Mouse (Mus musculus) kidney, embryonic 16.5 days (tissue): ENCODE measurements around the gene Slc25a41. TPM values are rescaled to one million over a fixed set of nuclear protein-coding genes. Genes with fewer than 3 reads are reported as not detected.
A peak's percentile ranks its signal among the peaks of the same experiment; 100 is the strongest.

Experiments
- ATAC-seq: fragments of 200-750 bp; cut with Nextera tagmentation; 2 replicates; pipeline ENCODE4 v1.8.0; 2017; ENCODE audit warnings: moderate TSS enrichment; ENCODE audit not compliant: low FRiP score, low TSS enrichment
- H3K27ac ChIP-seq: fragments of 300-500 bp; sonication (generic); 2 replicates; pipeline ENCODE4 v1.5.1; 2014; ENCODE audit warnings: low read length
- H3K27me3 ChIP-seq: fragments of 300-500 bp; sonication (generic); 2 replicates; pipeline ENCODE4 v1.6.1; 2014; ENCODE audit warnings: low read length, control low read depth, mixed read lengths; ENCODE audit not compliant: insufficient read depth
- H3K36me3 ChIP-seq: fragments of 300-500 bp; sonication (generic); 2 replicates; pipeline ENCODE4 v1.6.1; 2014; ENCODE audit warnings: low read length, control low read depth, mixed read lengths; ENCODE audit not compliant: insufficient read depth
- H3K4me1 ChIP-seq: fragments of 300-500 bp; sonication (generic); 2 replicates; pipeline ENCODE4 v1.6.1; 2014; ENCODE audit warnings: low read length, control low read depth, mixed read lengths; ENCODE audit not compliant: insufficient read depth
- H3K4me2 ChIP-seq: fragments of 300-500 bp; sonication (generic); replicated peaks from 2 replicates; pipeline ENCODE4 v1.6.1; 2014; ENCODE audit warnings: low read depth, low read length
- H3K4me3 ChIP-seq: fragments of 300-500 bp; sonication (generic); 2 replicates; pipeline ENCODE4 v1.5.1; 2014; ENCODE audit warnings: mild to moderate bottlenecking, low read length
- H3K9ac ChIP-seq: fragments of 300-500 bp; sonication (generic); replicated peaks from 2 replicates; pipeline ENCODE4 v1.6.1; 2014; ENCODE audit warnings: low read length
- H3K9me3 ChIP-seq: fragments of 300-500 bp; sonication (generic); 2 replicates; pipeline ENCODE4 v1.6.1; 2016; ENCODE audit warnings: low read length, control low read depth
- WGBS: fragments of 180-500 bp; shearing (Covaris S2); extraction: QIAGEN DNeasy Blood & Tissue Kit; methylation state at CpG from one replicate; pipeline ENCODE4 v1.1.7; 2014; 5-methylcytosine and 5-hydroxymethylcytosine counted together
- polyA plus RNA-seq: library from polyadenylated mRNA; unstranded; fragments of >200 nt; fragmentation: Nextera tagmentation; extraction: Ambion mirVana; gene quantifications from 2 replicates; pipeline ENCODE4 v1.2.1, GENCODE M21; 2015

Gene Slc25a41
- polyA plus RNA-seq, 1 experiment from 2014 or later: not detected

- no peak overlapping the region for H3K4me3 ChIP-seq
- peaks cover 16% of the 10 kb centered on the region for H3K4me1 ChIP-seq
- no peak for ATAC-seq
- WGBS: 89% methylated on average over 4 of the region's 4 CpGs
- no peaks in the 10 kb centered on the region for H3K27me3 ChIP-seq
- no peaks in the 10 kb centered on the region for H3K9me3 ChIP-seq
- no peak overlapping the region for H3K4me2 ChIP-seq
- peaks cover 60% of the 10 kb centered on the region for H3K36me3 ChIP-seq
- H3K27ac ChIP-seq: no peak overlapping the region
- no peak overlapping the region for H3K9ac ChIP-seq
These were observed 14.0 kb downstream of the Slc25a41 start for GRCm38 (mm10) chr17:57027471-57027870.

GRCm38 (mm10) chr17:57020960-57021359, 20.5 kb downstream of the Slc25a41 start:
- H3K36me3 ChIP-seq: peaks cover 62% of the 10 kb centered on the region
- ATAC-seq: no peak
- H3K9me3 ChIP-seq: no peaks in the 10 kb centered on the region

GRCm38 (mm10) chr17:57019693-57020092, 21.8 kb downstream of the Slc25a41 start:
- Histone ChIP-seq H3K4me2 (no peak overlapping the region), H3K27me3 (no peaks in the 10 kb centered on the region), H3K36me3 (peaks cover 50% of the 10 kb centered on the region), H3K4me1 (no peaks in the 10 kb centered on the region), H3K4me3 (no peak overlapping the region), H3K9me3 (no peaks in the 10 kb centered on the region), H3K27ac (no peak overlapping the region), H3K9ac (no peak overlapping the region)
- no peak for ATAC-seq
- WGBS: 94% methylated on average over 2 of the region's 2 CpGs

More at GRCm38 (mm10) chr17:57020960-57021359, 20.5 kb downstream of the Slc25a41 start:
- 93% methylated on average over 5 of the region's 5 CpGs for WGBS
- Histone ChIP-seq H3K4me2 (no peak overlapping the region), H3K9ac (no peak overlapping the region), H3K27ac (no peak overlapping the region), H3K4me1 (no peaks in the 10 kb centered on the region), H3K27me3 (no peaks in the 10 kb centered on the region), H3K4me3 (no peak overlapping the region)

- Histone ChIP-seq H3K4me1 (peaks cover 19% of the 10 kb centered on the region), H3K27ac (peak overlapping the region; percentile 89), H3K9ac (peak overlapping the region; percentile 87), H3K27me3 (no peaks in the 10 kb centered on the region), H3K4me2 (peak overlapping the region; percentile 81), H3K4me3 (peak overlapping the region; percentile 60), H3K36me3 (peaks cover 15% of the 10 kb centered on the region), H3K9me3 (no peaks in the 10 kb centered on the region)
- ATAC-seq: peak; percentile 9
- 69% methylated on average over 13 of the region's 13 CpGs for WGBS
These were observed 29.1 kb downstream of the Slc25a41 start for GRCm38 (mm10) chr17:57012245-57012795.

GRCm38 (mm10) chr17:57011236-57012141, 30.0 kb downstream of the Slc25a41 start, which contains the start of the genes Gtf2f1 and Gm17949:
TSS of gene Gtf2f1 (minus strand) at chr17:57011288.
TSS of gene Gm17949 (plus strand) at chr17:57011469.
- Histone ChIP-seq H3K9me3 (no peaks in the 10 kb centered on the region), H3K4me3 (peak within 1 kb of the TSS; percentile 60), H3K36me3 (peaks cover 22% of the 10 kb centered on the region), H3K27me3 (no peaks in the 10 kb centered on the region), H3K4me2 (peak within 1 kb of the TSS; percentile 84), H3K4me1 (peaks cover 19% of the 10 kb centered on the region), H3K27ac (peak within 1 kb of the TSS; percentile 89), H3K9ac (peak within 1 kb of the TSS; percentile 87)
- peak; percentile 92 for ATAC-seq
- WGBS: under 1% methylated on average over 51 of the region's 51 CpGs

- Histone ChIP-seq H3K27ac (peak overlapping the region; percentile 24), H3K9me3 (no peaks in the 10 kb centered on the region), H3K27me3 (no peaks in the 10 kb centered on the region), H3K4me2 (peak overlapping the region; percentile 84), H3K9ac (peak overlapping the region; percentile 87), H3K4me1 (peaks cover 19% of the 10 kb centered on the region), H3K4me3 (peak overlapping the region; percentile 60), H3K36me3 (peaks cover 28% of the 10 kb centered on the region)
- ATAC-seq: peak; percentile 55
- WGBS: under 1% methylated on average over 19 of the region's 19 CpGs
These were observed 30.6 kb downstream of the Slc25a41 start for GRCm38 (mm10) chr17:57010911-57011235.

- 92% methylated on average over 13 of the region's 13 CpGs for WGBS
- H3K4me1 ChIP-seq: peaks cover 15% of the 10 kb centered on the region
- H3K27ac ChIP-seq: no peak overlapping the region
These were observed 34.1 kb downstream of the Slc25a41 start for GRCm38 (mm10) chr17:57007137-57007905.

GRCm38 (mm10) chr17:57003994-57004393, 37.5 kb downstream of the Slc25a41 start:
- Histone ChIP-seq H3K27ac (no peak overlapping the region), H3K36me3 (peaks cover 67% of the 10 kb centered on the region)
- no peak for ATAC-seq

More at GRCm38 (mm10) chr17:57007137-57007905, 34.1 kb downstream of the Slc25a41 start:
- Histone ChIP-seq H3K9me3 (no peaks in the 10 kb centered on the region), H3K27me3 (no peaks in the 10 kb centered on the region), H3K9ac (no peak overlapping the region), H3K4me3 (no peak overlapping the region), H3K4me2 (no peak overlapping the region), H3K36me3 (peaks cover 60% of the 10 kb centered on the region)
- no peak for ATAC-seq

GRCm38 (mm10) chr17:57001228-57001627, 40.2 kb downstream of the Slc25a41 start:
- Histone ChIP-seq H3K36me3 (peaks cover 49% of the 10 kb centered on the region), H3K27ac (no peak overlapping the region), H3K9me3 (no peaks in the 10 kb centered on the region), H3K27me3 (no peaks in the 10 kb centered on the region), H3K4me2 (no peak overlapping the region), H3K9ac (no peak overlapping the region), H3K4me3 (no peak overlapping the region), H3K4me1 (peaks cover 11% of the 10 kb centered on the region)
- no peak for ATAC-seq
- 63% methylated on average over 8 of the region's 8 CpGs for WGBS

More at GRCm38 (mm10) chr17:57003994-57004393, 37.5 kb downstream of the Slc25a41 start:
- H3K9ac ChIP-seq: no peak overlapping the region
- H3K4me3 ChIP-seq: no peak overlapping the region
- H3K4me2 ChIP-seq: no peak overlapping the region
- no peaks in the 10 kb centered on the region for H3K9me3 ChIP-seq
- no peaks in the 10 kb centered on the region for H3K27me3 ChIP-seq
- H3K4me1 ChIP-seq: no peaks in the 10 kb centered on the region
- WGBS: 98% methylated on average over 7 of the region's 7 CpGs
